Mouse (Mus musculus) adrenal gland, postnatal 4 days (tissue): ENCODE results near the gene Olfr530. TPM values are rescaled to one million over a fixed set of nuclear protein-coding genes. Genes with fewer than 3 reads are reported as not detected.

ENCODE experiments used
- DNase-seq, 2 experiments: peaks; one replicate each; pipeline ENCODE4 v3.0.0; 2021 to 2022; ENCODE audit warnings: low spot score in 2 of 2, mixed read lengths in 2 of 2
- long read RNA-seq, 2 experiments: library from polyadenylated mRNA; stranded (forward); transcript quantifications; one replicate each; pipeline ENCODE4 v2.0.0; 2021
- total RNA-seq, 2 experiments: library from RNA; stranded (reverse); gene quantifications; 2 replicates each; pipeline ENCODE4 v1.2.3; 2021

Gene Olfr530
- not detected for total RNA-seq
- long read RNA-seq, experiment 1, result 0 reads
- long read RNA-seq, experiment 2, result 0 reads

- DNase-seq, result no peak
Observed at GRCm38 (mm10) chr7:140376231-140376630, at the start of gene Olfr530. Gene Olfr530, minus strand, starts transcription at chr7:140376331.

- no peak for DNase-seq
Observed at GRCm38 (mm10) chr7:140421539-140421938, 45.4 kb upstream of the Olfr530 start, which contains the start of gene Olfr532. Gene Olfr532, minus strand, starts transcription at chr7:140421639.

- no peak for DNase-seq
Observed at GRCm38 (mm10) chr7:140402818-140403217, 26.7 kb upstream of the Olfr530 start, which contains the start of gene Olfr531. Gene Olfr531, minus strand, starts transcription at chr7:140402918.

GRCm38 (mm10) chr7:140376911-140377310 is 780 bp upstream of the Olfr530 start:
- DNase-seq, result no peak

- no peak for DNase-seq
Observed at GRCm38 (mm10) chr7:140374300-140374699, 1.8 kb downstream of the Olfr530 start.

- DNase-seq, result no peak
Observed at GRCm38 (mm10) chr7:140361571-140361970, 14.6 kb downstream of the Olfr530 start, which contains the start of gene Olfr60. Gene Olfr60, minus strand, starts transcription at chr7:140361671.

GRCm38 (mm10) chr7:140333717-140334116 is 42.4 kb downstream of the Olfr530 start, which contains the start of gene Olfr527:
Gene Olfr527, plus strand, starts transcription at chr7:140334017.
- DNase-seq, result no peak

- no peak for DNase-seq
Observed at GRCm38 (mm10) chr7:140329766-140330304, 46.3 kb downstream of the Olfr530 start.

Other genes starting within 250 kb of the Olfr530 start
- 10 to 100 TPM; 33.6 to 35.8 TPM for gene Mtg1, start 238.8 kb downstream of the Olfr530 start, total RNA-seq
- 1 to 10 TPM; 1.7 to 2.6 TPM for gene Sprn, start 221.5 kb downstream of the Olfr530 start, total RNA-seq
- gene Olfr522, start 211.6 kb downstream of the Olfr530 start, total RNA-seq, result not detected
- gene Olfr523, start 203.1 kb downstream of the Olfr530 start, total RNA-seq, result not detected
- not detected for gene Olfr524, start 170.4 kb downstream of the Olfr530 start, total RNA-seq
- not detected for gene Cd163l1, start 158.1 kb downstream of the Olfr530 start, total RNA-seq
- gene 5830411N06Rik, start 129.0 kb downstream of the Olfr530 start, total RNA-seq, result not detected
- not detected for gene Olfr525, start 55.5 kb downstream of the Olfr530 start, total RNA-seq
- not detected for gene Olfr527, start 42.3 kb downstream of the Olfr530 start, total RNA-seq
- not detected for gene Olfr60, start 14.7 kb downstream of the Olfr530 start, total RNA-seq
- gene Olfr531, start 26.6 kb upstream of the Olfr530 start, total RNA-seq, result not detected
- not detected for gene Olfr532, start 45.3 kb upstream of the Olfr530 start, total RNA-seq
- gene Olfr533, start 87.0 kb upstream of the Olfr530 start, total RNA-seq, result not detected
- gene Olfr535, start 107.9 kb upstream of the Olfr530 start, total RNA-seq, result not detected
- not detected for gene Olfr536, start 131.1 kb upstream of the Olfr530 start, total RNA-seq
- gene Olfr538, start 191.6 kb upstream of the Olfr530 start, total RNA-seq, result not detected
- not detected for gene Olfr46, start 224.9 kb upstream of the Olfr530 start, total RNA-seq